Mouse (Mus musculus): ENCODE results near the gene Dnmt3a. TPM values are rescaled to one million over a fixed set of nuclear protein-coding genes. Genes with fewer than 3 reads are reported as not detected.

Gene Dnmt3a
- polyA plus RNA-seq, 1 experiment from 2014 or later = 61.9 TPM

DNA sequence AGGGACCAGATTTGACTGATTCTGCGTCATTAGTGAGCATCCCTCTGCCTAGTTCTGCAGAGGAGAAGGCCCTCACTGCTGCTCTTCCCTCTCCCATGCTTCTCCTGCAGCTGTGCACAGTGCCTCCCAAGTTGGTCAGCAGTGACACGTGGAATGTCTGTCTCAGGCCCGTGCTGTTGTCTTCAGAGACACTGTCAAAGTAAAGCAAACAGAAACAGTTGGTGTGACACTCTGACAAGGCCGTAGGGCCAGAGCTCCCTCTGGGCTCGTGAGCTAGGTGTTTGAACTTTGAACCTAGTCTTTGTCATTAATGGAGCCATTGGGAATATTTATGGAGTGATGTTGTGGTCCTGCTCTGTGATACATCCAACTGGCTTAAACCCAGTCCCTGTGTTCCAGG, 54.2 kb downstream of the Dnmt3a start:
- DNase-seq (ENCODE audit: low spot score) = no peak
- H3K27me3 ChIP-seq (ENCODE audit: control insufficient read depth, insufficient read depth, low read length) = no peaks in the 10 kb centered on the region

DNA sequence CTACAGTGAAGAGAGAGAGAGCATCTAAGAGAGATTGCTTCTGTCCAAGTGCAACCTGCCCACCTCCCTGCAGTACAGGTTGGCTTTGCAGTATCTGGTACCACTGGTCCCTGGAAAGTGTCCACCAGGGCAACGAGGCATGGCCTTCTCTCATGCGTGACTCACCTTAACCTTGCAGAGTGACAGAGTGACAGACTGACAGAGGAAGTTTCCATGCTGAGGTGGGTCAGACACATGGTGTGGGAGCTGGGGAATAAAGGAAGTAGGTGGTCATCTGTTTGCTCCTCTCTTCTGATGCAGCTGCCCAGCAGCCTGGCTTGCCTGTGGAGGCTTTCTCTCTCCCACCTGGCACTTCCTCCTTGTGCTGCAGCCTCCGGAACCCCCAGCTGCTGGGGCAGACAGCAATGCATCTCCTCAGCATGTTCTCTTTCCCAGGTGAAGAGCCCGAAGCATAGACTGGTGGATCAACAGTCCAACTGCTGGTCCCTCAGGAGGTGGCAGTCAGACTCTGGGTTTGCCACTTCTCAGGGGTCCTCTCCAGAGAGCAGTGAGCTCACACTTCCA, 55.9 kb downstream of the Dnmt3a start:
- H3K4me3 ChIP-seq (replicated peaks; ENCODE audit: low read length) = no peak overlapping the region
- no peaks in the 10 kb centered on the region for H3K9me3 ChIP-seq (ENCODE audit: control insufficient read depth, low read length)
- ATAC-seq (ENCODE audit: low FRiP score) = no peak
- no peak overlapping the region for H3K27ac ChIP-seq
- H3K4me1 ChIP-seq (replicated peaks; ENCODE audit: control insufficient read depth, insufficient read depth, low read length) = no peaks in the 10 kb centered on the region
- 86% methylated on average over 4 of the region's 4 CpGs for WGBS
- peaks cover 10% of the 10 kb centered on the region for H3K36me3 ChIP-seq (replicated peaks; ENCODE audit: control insufficient read depth, insufficient read depth)
- H3K27me3 ChIP-seq (ENCODE audit: control insufficient read depth, insufficient read depth, low read length) = no peaks in the 10 kb centered on the region
- H3K9ac ChIP-seq = no peak overlapping the region
- no peak for DNase-seq (ENCODE audit: low spot score)
- no peak overlapping the region for H3K4me2 ChIP-seq (replicated peaks)

More for the DNA sequence above, 54.2 kb downstream of the Dnmt3a start:
- no peak overlapping the region for H3K4me3 ChIP-seq (replicated peaks; ENCODE audit: low read length)
- no peak overlapping the region for H3K4me2 ChIP-seq (replicated peaks)
- ATAC-seq (ENCODE audit: low FRiP score) = no peak
- 60% methylated on average over 5 of the region's 5 CpGs for WGBS
- H3K9me3 ChIP-seq (ENCODE audit: control insufficient read depth, low read length) = no peaks in the 10 kb centered on the region
- H3K27ac ChIP-seq = no peak overlapping the region
- H3K4me1 ChIP-seq (replicated peaks; ENCODE audit: control insufficient read depth, insufficient read depth, low read length) = no peaks in the 10 kb centered on the region
- H3K36me3 ChIP-seq (replicated peaks; ENCODE audit: control insufficient read depth, insufficient read depth) = peaks cover 3% of the 10 kb centered on the region; the same call in 1 of the 2 replicates
- H3K9ac ChIP-seq = no peak overlapping the region

DNA sequence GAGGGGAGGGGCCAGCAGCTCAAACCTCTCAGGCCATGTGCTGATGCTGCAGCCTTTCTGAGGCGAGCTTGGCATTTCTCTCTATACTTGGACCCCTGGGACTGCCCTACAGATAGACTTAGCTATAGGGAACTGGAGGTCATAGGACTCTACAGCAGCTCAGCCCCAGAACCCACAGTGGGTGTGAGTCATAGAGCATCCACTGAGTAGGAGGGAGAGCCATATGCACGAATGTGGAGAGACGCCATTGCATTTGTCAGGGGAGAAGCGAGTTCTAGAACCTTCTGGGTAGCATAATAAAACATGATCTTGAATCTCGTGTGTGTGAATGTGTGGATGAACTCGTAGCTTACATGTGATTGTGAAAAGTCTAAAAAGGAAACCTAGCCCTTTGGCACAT, 56.4 kb downstream of the Dnmt3a start:
- H3K4me1 ChIP-seq (replicated peaks; ENCODE audit: control insufficient read depth, insufficient read depth, low read length) = no peaks in the 10 kb centered on the region
- H3K4me3 ChIP-seq (replicated peaks; ENCODE audit: low read length) = no peak overlapping the region
- no peak overlapping the region for H3K4me2 ChIP-seq (replicated peaks)
- DNase-seq (ENCODE audit: low spot score) = no peak
- peaks cover 12% of the 10 kb centered on the region for H3K36me3 ChIP-seq (replicated peaks; ENCODE audit: control insufficient read depth, insufficient read depth)
- ATAC-seq (ENCODE audit: low FRiP score) = no peak
- no peaks in the 10 kb centered on the region for H3K9me3 ChIP-seq (ENCODE audit: control insufficient read depth, low read length)
- 86% methylated on average over 6 of the region's 6 CpGs for WGBS
- no peaks in the 10 kb centered on the region for H3K27me3 ChIP-seq (ENCODE audit: control insufficient read depth, insufficient read depth, low read length)
- no peak overlapping the region for H3K9ac ChIP-seq
- H3K27ac ChIP-seq = no peak overlapping the region

DNA sequence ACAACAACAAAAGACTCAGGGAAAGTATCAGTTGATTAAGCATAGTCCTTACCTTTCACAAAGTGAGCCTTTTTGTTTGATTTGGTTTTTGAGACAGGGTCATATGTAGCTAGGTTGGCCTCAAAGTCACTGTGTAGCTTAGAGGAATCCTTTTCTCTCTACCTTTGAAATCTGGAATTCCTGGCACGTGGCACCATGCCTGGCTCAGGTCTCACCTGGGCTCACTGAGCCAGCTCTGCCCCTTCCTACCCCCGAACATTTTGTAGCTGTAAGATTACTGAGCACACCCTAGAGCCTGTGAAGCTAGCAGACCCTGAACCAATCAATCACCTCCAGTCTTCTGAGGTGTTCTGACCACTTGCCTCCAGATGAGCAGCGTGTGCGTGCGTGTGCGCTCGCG, 58.4 kb downstream of the Dnmt3a start:
- no peak overlapping the region for H3K4me3 ChIP-seq (replicated peaks; ENCODE audit: low read length)
- ATAC-seq (ENCODE audit: low FRiP score) = no peak
- no peak overlapping the region for H3K9ac ChIP-seq
- 93% methylated on average over 8 of the region's 8 CpGs for WGBS
- peaks cover 23% of the 10 kb centered on the region for H3K36me3 ChIP-seq (replicated peaks; ENCODE audit: control insufficient read depth, insufficient read depth)
- DNase-seq (ENCODE audit: low spot score) = no peak
- no peak overlapping the region for H3K4me2 ChIP-seq (replicated peaks)
- no peaks in the 10 kb centered on the region for H3K27me3 ChIP-seq (ENCODE audit: control insufficient read depth, insufficient read depth, low read length)
- H3K9me3 ChIP-seq (ENCODE audit: control insufficient read depth, low read length) = no peaks in the 10 kb centered on the region
- H3K27ac ChIP-seq = no peak overlapping the region
- H3K4me1 ChIP-seq (replicated peaks; ENCODE audit: control insufficient read depth, insufficient read depth, low read length) = no peaks in the 10 kb centered on the region

DNA sequence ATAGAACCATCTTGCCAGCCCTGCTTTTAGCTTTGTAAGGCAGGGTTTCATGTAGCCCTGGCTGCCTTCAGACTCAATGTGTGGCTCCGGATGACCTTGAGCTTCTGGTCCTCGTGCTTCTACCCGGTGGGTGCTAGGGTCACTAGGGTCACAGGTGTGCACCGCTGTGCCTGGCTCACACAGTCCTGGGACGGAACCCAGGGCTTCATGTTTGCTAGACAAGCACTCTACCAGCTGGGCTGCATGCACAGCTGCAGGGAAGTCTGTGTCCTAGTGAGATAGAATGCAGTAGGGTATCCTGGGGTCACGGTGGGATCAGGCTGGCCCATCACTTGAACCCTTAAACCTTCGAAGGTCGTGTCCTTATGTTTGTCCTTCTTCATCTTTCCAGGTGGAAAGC, 59.8 kb downstream of the Dnmt3a start:
- Histone ChIP-seq H3K9ac (no peak overlapping the region), H3K36me3 (replicated peaks; ENCODE audit: control insufficient read depth, insufficient read depth) (peaks cover 23% of the 10 kb centered on the region), H3K9me3 (ENCODE audit: control insufficient read depth, low read length) (no peaks in the 10 kb centered on the region), H3K4me2 (replicated peaks) (no peak overlapping the region), H3K4me3 (replicated peaks; ENCODE audit: low read length) (no peak overlapping the region), H3K27ac (no peak overlapping the region), H3K4me1 (replicated peaks; ENCODE audit: control insufficient read depth, insufficient read depth, low read length) (no peaks in the 10 kb centered on the region), H3K27me3 (ENCODE audit: control insufficient read depth, insufficient read depth, low read length) (no peaks in the 10 kb centered on the region)
- DNase-seq (ENCODE audit: low spot score) = no peak
- WGBS = 97% methylated on average over 8 of the region's 8 CpGs
- ATAC-seq (ENCODE audit: low FRiP score) = no peak

DNA sequence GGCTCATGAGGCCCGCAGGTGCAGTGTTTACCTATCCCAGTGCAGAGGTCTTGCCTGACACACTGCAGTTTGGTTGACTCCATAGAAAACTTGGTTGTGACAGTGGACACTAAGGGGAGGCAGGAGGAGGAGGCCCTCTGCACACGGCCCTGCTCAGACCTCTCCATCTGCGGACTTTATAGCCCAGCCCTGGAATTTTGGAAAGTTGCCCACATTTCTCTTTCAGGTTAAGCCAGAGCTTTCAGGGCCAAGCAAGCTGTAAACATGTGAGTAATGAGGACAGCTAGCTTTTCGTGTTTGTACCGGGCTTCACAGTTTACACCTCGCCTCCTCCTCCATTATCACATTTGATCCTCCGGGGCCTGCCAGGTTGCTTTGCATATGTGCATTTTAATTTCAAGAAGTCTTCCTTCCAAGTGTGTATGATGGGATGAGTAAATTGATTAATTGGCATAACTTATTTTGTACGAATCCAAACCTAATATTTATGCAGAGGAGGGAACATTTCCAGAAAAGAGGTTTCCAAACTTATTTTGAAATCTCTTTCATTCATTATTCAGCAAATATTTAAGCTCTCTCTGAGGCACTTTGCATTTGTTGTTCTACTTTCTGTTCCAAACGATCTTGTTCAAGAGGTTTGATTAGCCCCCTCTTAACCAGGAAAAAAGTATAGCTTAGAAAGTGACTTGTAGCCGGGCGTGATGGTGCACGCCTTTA, 61.0 kb downstream of the Dnmt3a start:
- peak; percentile 57 for DNase-seq (ENCODE audit: low spot score)
- H3K4me1 ChIP-seq (replicated peaks; ENCODE audit: control insufficient read depth, insufficient read depth, low read length) = peaks cover 12% of the 10 kb centered on the region
- peaks cover 26% of the 10 kb centered on the region for H3K36me3 ChIP-seq (replicated peaks; ENCODE audit: control insufficient read depth, insufficient read depth)
- no peak overlapping the region for H3K9ac ChIP-seq
- WGBS = 74% methylated on average over 12 of the region's 12 CpGs
- H3K9me3 ChIP-seq (ENCODE audit: control insufficient read depth, low read length) = no peaks in the 10 kb centered on the region
- H3K4me2 ChIP-seq (replicated peaks) = no peak overlapping the region
- H3K27ac ChIP-seq = no peak overlapping the region
- no peak overlapping the region for H3K4me3 ChIP-seq (replicated peaks; ENCODE audit: low read length)
- ATAC-seq (ENCODE audit: low FRiP score) = peak; percentile 49; the same call in 1 of the 2 replicates
- no peaks in the 10 kb centered on the region for H3K27me3 ChIP-seq (ENCODE audit: control insufficient read depth, insufficient read depth, low read length)

DNA sequence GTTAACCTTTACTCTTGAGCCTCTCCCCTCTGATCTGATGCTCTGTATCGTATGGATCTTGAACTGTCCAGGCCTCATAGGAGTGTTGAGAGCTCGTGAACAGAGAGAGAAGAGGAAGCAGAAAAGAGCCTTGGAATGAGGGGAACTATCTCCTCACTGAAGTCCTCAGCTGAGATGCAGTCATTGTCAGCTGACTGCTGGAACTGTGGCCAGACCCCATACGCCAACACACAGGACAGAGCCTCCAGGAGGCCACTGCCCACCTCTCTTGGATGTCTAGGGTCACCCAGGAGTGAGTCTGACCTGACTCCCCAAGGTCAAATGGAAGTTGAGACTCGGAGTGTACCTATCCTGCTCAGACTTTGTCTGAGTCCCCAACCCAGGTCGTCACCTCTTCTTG, 62.3 kb downstream of the Dnmt3a start:
- Histone ChIP-seq H3K9ac (no peak overlapping the region), H3K4me1 (replicated peaks; ENCODE audit: control insufficient read depth, insufficient read depth, low read length) (peaks cover 12% of the 10 kb centered on the region), H3K27me3 (ENCODE audit: control insufficient read depth, insufficient read depth, low read length) (no peaks in the 10 kb centered on the region), H3K27ac (no peak overlapping the region), H3K4me2 (replicated peaks) (no peak overlapping the region), H3K36me3 (replicated peaks; ENCODE audit: control insufficient read depth, insufficient read depth) (peaks cover 34% of the 10 kb centered on the region), H3K9me3 (ENCODE audit: control insufficient read depth, low read length) (no peaks in the 10 kb centered on the region), H3K4me3 (replicated peaks; ENCODE audit: low read length) (no peak overlapping the region)
- 84% methylated on average over 5 of the region's 5 CpGs for WGBS
- DNase-seq (ENCODE audit: low spot score) (no peak), ATAC-seq (ENCODE audit: low FRiP score) (no peak)

DNA sequence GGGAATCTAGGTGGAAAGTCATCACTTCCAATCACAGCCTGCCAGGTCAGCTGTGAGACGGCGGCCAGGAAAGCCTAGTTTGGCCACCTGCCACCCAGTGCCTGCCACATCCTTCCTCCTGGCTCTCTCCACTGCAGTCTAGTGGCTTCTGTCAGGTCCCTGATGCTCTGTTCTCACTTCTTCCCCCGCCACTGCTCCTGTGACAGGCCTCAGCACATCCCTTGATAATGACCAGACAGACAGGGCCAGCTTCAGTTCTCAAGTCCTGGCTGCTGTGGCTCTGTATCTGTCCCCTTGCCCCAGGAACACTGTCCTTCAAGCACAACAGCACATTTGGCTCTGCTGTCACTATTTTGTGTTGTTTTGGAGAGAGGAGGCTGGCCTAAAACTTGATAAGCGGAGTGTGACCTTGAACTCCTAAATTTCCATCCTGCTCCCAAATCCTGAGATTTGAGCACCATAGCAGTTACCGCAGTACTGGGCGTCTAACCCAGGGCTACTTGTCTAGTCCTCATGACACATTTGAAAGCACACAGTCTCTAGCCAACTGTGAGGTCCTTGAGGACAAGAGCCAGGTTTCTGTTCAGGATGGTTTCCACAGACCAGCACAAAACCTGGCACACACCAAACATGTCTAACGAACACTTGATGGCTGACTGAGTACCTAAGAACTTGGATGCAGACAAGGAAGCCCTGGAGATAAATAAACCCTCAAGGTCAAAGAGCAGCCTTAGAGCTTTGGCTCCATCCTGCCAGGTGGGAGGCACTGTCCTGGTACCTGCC, 63.1 kb downstream of the Dnmt3a start:
- ATAC-seq (ENCODE audit: low FRiP score) (no peak), DNase-seq (ENCODE audit: low spot score) (no peak)
- H3K4me1 ChIP-seq (replicated peaks; ENCODE audit: control insufficient read depth, insufficient read depth, low read length) = peaks cover 12% of the 10 kb centered on the region
- H3K9ac ChIP-seq = no peak overlapping the region
- no peaks in the 10 kb centered on the region for H3K9me3 ChIP-seq (ENCODE audit: control insufficient read depth, low read length)
- H3K27ac ChIP-seq = no peak overlapping the region
- peaks cover 40% of the 10 kb centered on the region for H3K36me3 ChIP-seq (replicated peaks; ENCODE audit: control insufficient read depth, insufficient read depth)
- no peak overlapping the region for H3K4me2 ChIP-seq (replicated peaks)
- 77% methylated on average over 7 of the region's 7 CpGs for WGBS
- no peaks in the 10 kb centered on the region for H3K27me3 ChIP-seq (ENCODE audit: control insufficient read depth, insufficient read depth, low read length)
- H3K4me3 ChIP-seq (replicated peaks; ENCODE audit: low read length) = no peak overlapping the region

DNA sequence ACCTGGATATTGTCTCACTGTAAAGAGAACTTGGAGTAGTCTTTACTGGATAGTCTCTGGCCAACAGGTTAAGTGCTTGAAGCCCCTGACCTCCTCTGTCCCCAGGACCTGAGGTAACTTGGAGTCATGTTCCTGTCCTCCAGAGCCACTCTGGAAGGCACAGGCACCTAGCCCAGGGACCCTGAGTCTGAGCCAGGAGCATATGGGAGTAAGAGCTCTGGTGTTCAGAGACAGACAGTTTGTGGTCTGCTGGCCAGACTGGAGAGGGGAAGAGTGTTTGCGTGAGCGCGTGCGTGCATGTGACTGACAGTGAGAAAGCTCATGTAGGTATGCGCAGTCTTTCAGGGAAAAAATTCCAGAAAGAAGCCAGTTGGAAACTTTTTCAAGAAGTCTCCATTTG, 64.2 kb downstream of the Dnmt3a start:
- Histone ChIP-seq H3K4me1 (replicated peaks; ENCODE audit: control insufficient read depth, insufficient read depth, low read length) (peaks cover 12% of the 10 kb centered on the region), H3K9me3 (ENCODE audit: control insufficient read depth, low read length) (no peaks in the 10 kb centered on the region), H3K9ac (no peak overlapping the region), H3K4me2 (replicated peaks) (no peak overlapping the region), H3K27me3 (ENCODE audit: control insufficient read depth, insufficient read depth, low read length) (no peaks in the 10 kb centered on the region), H3K27ac (no peak overlapping the region), H3K4me3 (replicated peaks; ENCODE audit: low read length) (no peak overlapping the region), H3K36me3 (replicated peaks; ENCODE audit: control insufficient read depth, insufficient read depth) (peaks cover 51% of the 10 kb centered on the region)
- no peak for DNase-seq (ENCODE audit: low spot score)
- no peak for ATAC-seq (ENCODE audit: low FRiP score)
- WGBS = 97% methylated on average over 5 of the region's 5 CpGs
